Mouse (Mus musculus): Measurements from ENCODE around the gene Gm15093. TPM values are rescaled to one million over a fixed set of nuclear protein-coding genes. Genes with fewer than 3 reads are reported as not detected.
"Not testable (repeated sequence)": the region's sequence is repeated elsewhere in the genome, so short reads cannot be mapped to it uniquely, and the experiment has no call there.

Gene Gm15093
- not detected in 2 replicates for polyA plus RNA-seq (2012)

DNA sequence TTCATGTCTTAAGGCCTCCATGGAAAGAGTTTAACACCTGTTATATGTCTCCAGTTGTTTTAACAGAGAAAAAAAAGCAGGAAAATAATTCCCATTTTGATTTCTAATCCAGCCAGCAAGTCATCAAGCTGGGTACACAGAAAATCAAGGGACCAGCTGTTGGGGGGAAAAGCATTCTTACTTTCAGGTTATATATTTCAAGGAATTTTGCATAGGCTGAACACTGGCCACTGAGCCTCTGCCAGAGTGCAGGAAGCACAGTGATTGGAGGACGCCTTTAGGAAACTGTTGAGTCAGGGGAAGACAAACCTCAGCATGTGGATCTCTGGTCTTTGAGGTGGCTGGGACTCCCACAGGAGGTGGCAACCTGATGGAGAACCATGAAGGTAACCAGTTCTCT is at the start of gene Gm15093:
Gm15093 (plus strand) TSS at position 301 of the 400 bp plus-strand sequence.
- not testable (repeated sequence) for H3K4me3 ChIP-seq (replicated peaks)

More for the DNA sequence above, at the start of gene Gm15093:
- H3K36me3 ChIP-seq (ENCODE audit: control insufficient read depth); H3K4me1 ChIP-seq (ENCODE audit: control insufficient read depth); H3K9me3 ChIP-seq (ENCODE audit: control insufficient read depth, low read length); H3K27me3 ChIP-seq (ENCODE audit: control insufficient read depth): not testable (repeated sequence)

Other genes with a start within 250 kb of the Gm15093 start
- not detected in 2 replicates for gene Ott, start 198.1 kb upstream of the Gm15093 start, polyA plus RNA-seq (2012)
- not detected in 2 replicates for gene Gm15085, start 175.2 kb downstream of the Gm15093 start, polyA plus RNA-seq (2012)

Measured in erythroblast, embryonic 14.5 days (primary cell).